Mouse (Mus musculus) monocyte, adult 2 months (primary cell): ENCODE data around the gene Aunip.
A peak's percentile ranks its signal among the peaks of the same experiment; 100 is the strongest.

Experiments
- DNase-seq, 2 experiments: peaks; one replicate each; pipeline ENCODE4 v3.0.0; 2022; ENCODE audit warnings: low spot score in 2 of 2, low read depth in 1 of 2

The Aunip gene

DNA sequence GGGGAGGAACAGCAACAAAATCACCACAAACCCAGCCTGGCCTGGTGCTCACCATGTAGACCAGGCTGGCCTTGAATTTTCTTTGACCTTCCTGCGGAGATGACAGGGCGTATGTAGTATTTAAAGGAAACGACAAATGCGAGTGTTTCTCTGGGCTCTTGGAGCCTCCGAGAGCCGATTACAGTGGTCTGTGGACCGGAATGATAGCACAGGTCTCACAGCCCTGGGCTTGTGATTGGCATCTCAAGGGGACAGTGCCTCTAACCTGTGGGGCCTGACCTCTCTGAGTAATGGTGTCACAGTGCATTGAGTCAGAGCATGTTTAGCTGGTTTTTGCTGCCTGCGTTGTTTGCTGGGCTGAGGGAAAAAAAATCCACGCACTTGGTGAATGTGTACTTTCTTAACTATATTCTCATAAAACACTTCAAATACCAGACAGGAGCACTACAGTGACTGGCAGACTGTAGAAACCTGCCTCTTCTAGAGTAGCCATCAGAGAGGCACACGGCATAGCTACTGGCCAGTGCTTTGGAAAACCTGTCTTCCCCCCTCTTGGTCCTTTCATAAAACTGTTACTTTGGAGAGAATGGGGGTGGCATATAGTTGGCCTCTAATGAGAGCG lies 3.6 kb downstream of the Aunip start:
- no peak for DNase-seq

DNA sequence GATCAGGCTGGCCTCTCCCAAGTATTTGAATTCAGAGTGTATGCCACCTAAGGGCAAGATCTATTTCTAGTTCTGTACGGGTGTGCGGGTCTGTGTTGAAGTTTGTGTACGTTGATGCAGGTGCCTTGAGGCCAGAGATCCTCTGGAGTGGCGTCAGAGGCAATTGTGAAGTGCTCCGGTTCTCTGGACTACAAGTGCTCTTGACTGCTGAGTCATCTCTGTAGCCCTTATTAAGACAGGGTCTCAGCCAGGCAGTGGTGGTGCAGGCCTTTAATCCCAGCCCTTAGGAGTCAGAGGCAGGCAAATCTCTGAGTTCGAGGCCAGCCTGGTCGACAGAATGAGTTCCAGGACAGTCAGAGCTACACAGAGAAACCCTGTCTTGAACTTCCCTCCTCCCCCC lies 4.8 kb downstream of the Aunip start:
- no peak for DNase-seq

- DNase-seq: no peak
Measured at GRCm38 (mm10) chr4:134516981-134517380, 6.2 kb downstream of the Aunip start.

GRCm38 (mm10) chr4:134517719-134518118 lies 6.9 kb downstream of the Aunip start:
- DNase-seq: no peak

- no peak for DNase-seq
Measured at GRCm38 (mm10) chr4:134518541-134518940, 7.7 kb downstream of the Aunip start.

- DNase-seq: no peak
Measured at GRCm38 (mm10) chr4:134519281-134519680, 8.5 kb downstream of the Aunip start.

DNA sequence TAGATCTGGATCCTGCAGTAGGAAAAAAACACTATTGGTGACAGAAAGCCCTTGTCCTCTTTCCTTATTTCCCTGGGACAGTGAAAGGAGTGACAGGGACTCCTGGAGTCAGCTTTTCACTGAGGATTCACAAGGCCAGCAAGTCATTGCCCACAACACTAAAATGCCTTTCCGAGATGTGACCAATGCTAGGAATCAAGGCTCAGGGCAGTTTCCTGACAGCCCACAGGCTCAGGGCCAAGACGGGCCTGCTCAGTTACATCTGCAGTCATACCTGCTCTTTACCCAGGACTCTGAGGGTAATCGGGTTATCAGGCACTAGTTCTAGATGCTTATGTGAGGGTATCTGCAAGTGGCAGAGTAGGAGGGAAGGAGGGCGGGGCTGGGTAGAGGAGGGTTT lies 12.6 kb downstream of the Aunip start:
- no peak for DNase-seq

- no peak for DNase-seq
Measured at GRCm38 (mm10) chr4:134525806-134526205, 15.0 kb downstream of the Aunip start.

DNA sequence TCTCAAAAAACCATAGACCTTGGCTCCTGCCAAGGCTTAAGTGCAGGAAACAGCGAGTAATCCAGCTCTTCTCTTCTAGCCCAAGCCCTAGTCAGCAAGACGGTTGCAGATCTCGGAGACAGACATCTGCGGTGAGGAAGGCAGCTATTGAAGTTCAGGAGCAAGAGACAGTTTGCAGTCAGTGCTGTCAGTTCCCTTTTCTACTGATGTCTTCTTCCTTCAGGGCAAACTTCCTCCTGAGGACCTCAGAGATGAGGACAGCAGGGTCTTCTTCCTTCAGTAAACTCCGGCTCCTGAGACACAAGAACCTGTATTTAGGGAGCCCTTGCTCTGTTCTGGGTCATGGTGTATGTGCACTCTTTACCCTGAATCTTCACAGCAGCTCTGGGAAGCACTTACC lies 15.4 kb downstream of the Aunip start:
- DNase-seq: no peak

- no peak for DNase-seq
Measured at GRCm38 (mm10) chr4:134532928-134533327, 22.1 kb downstream of the Aunip start.

DNA sequence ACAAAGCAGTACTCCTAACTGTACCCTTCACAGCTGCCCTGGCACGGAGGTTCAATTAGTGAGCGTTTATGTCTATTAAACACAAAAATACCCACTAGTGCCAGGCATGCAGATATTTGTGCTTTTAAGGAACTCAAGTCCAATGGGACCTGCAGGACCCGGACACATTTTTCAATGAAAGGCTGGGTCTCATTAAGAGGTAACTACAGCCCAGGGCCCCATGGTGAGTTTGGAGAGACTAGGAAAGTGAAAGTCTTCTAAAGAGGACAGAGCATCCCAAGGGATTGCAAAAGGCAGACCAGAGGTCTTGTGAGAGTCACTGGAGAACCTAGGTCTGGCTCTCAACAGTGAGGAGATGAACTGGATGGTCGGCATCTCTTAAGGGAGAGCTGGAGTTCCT lies 22.6 kb downstream of the Aunip start:
- DNase-seq: no peak

GRCm38 (mm10) chr4:134534124-134534886 lies 23.5 kb downstream of the Aunip start:
- DNase-seq: peak in 1 of 2 experiments; percentile 52

GRCm38 (mm10) chr4:134534932-134535786 lies 24.4 kb downstream of the Aunip start, which contains the start of gene Mtfr1l:
Mtfr1l (minus strand) TSS chr4:134535387.
- DNase-seq: peak; percentile 85 to 95

DNA sequence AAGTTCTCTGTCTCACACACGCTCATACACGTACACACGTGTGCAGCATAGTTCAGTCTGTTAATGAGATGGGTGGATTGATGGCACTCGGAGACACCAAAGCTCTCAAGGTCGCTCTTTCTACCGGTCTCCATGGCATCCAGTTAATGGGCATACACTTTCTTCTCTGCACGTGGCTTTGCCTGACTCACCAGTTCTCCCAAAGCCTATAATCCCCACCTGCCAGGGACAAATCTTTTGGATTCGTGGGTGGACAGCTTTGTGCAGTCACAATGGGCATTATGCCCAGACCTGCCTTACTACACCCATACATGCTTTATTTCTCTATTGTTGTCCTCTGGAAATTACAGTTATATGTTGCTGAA lies 25.0 kb downstream of the Aunip start:
- DNase-seq: no peak

DNA sequence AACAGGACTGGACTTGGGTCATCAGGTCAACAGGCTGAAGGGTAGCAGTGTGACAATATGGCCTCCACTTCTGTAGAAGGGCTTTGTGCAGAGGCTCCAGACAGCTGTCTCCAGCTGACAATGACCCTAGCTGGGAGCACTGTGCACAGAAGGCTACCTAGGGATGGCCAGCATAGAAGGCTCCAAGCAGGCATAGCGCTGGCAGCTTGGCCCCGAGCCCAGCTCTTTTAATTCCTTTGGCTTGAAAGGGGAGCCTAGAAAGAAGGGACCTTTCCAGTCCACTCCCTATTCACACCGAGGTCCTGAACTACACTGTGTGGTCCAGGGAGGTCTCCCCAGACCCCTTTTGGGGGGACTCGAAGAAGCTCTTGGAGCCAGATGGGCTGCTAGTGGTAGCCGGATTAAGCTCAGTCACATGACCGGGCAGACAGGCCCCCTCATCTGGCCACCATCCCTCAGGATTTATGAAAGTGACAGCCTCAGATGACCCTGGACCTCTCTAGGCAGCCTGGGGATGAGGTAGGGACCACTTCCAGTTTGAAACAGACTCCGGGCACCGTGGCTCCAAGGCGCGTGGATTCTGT lies 28.3 kb downstream of the Aunip start:
- no peak for DNase-seq

- DNase-seq: no peak
Measured at GRCm38 (mm10) chr4:134542726-134543125, 31.9 kb downstream of the Aunip start.

DNA sequence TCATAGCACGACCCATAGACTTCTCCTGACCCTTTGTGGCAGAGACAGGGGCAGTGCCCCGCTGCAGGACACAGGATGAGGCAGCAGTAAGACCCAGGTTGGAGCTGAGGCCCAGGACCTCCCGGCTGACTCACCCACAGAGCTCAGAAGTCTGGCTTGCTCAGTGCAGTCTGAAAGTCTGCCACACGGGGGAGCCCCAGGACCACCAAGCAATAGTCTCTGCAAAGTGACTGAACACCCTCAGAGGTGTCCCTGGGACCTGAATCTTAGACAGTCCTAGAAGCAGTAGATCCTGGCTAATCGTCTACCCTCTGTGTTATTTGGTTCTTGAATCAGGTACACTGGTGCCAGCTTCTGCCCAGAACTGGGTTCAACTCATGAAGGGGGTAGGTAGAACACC lies 32.5 kb downstream of the Aunip start:
- peak; percentile 74 to 91 for DNase-seq

DNA sequence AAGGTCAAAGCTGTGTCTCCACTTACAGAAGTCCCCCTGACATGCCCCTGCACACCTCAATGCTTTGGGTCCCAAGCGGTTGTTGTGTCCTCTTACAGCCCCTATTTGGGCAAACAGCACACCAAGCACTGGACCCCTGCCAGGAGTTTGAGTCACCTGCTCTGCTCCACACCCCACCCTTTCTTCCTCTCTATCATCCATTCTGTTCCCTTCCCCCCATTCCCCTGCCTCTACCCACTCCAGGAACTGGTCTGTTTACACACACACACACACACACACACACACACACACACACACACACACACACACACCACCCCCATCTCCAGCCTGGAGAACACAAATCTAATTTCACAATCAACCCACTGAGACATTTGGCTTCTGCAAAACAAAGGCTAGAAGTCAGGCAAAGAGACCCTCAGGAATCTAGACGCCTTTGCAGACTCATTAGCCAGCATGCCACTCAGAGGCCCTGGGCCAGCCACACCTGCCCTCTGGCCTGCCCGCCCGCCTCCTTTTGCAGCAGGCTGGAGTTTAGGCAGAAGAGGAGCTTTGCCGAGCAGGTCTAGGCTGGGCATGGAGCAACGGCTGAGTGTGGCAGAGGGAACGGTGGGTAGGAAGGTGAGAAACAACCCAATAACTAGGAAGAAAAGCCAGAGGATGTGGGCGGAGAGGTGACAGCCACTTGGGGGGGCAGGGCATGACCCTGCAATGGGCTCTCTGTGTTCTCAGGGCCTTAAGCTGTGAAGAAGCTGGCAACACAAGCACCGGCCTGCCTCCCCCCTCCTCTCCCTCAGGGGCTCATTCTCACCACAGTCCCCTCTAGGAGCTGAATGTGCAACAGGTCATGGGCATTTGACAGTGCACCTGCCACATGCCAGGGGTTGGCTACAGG lies 36.3 kb downstream of the Aunip start:
- DNase-seq: no peak

GRCm38 (mm10) chr4:134548169-134548938 lies 37.6 kb downstream of the Aunip start:
- peak; percentile 43 to 56 for DNase-seq

DNA sequence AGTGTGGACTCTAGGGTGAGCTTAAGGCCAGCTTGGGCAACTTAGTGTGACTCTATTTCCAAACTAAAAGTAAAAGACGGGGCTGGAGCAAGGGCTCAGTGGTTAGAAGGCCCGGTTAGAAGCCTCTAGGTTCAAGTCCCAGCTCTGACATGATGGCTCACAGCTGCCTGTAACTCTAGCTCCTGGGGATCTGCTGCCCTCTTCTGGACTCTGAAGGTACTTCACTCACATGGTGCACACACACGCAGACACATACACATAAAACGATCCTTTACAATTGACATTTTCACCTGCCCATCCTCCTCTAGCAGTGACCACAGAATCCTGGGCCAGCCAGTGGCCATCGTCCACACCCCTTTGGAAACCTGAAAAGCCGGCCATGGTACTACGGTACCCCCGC lies 39.1 kb downstream of the Aunip start:
- DNase-seq: no peak
